Mouse (Mus musculus) right cerebral cortex, postnatal 36 days (tissue): ENCODE results near the gene A930002H24Rik.

Source experiments
- DNase-seq, 2 experiments: peaks; one replicate each; pipeline ENCODE4 v3.0.0; 2022; ENCODE audit warnings: low spot score in 2 of 2, mixed read lengths in 1 of 2

A930002H24Rik gene

GRCm38 (mm10) chr17:63836223-63836622 is 27.4 kb downstream of the A930002H24Rik start:
- DNase-seq: no peak

GRCm38 (mm10) chr17:63831550-63831949 is 32.0 kb downstream of the A930002H24Rik start:
- DNase-seq: no peak

- DNase-seq: no peak
These were observed 34.8 kb downstream of the A930002H24Rik start for GRCm38 (mm10) chr17:63828561-63829332.

GRCm38 (mm10) chr17:63826767-63827166 is 36.8 kb downstream of the A930002H24Rik start:
- no peak for DNase-seq

- no peak for DNase-seq
These were observed 37.4 kb downstream of the A930002H24Rik start for GRCm38 (mm10) chr17:63826196-63826595.

GRCm38 (mm10) chr17:63824141-63824540 is 39.5 kb downstream of the A930002H24Rik start:
- no peak for DNase-seq

GRCm38 (mm10) chr17:63818444-63819027 is 45.1 kb downstream of the A930002H24Rik start:
- DNase-seq: no peak

- no peak for DNase-seq
These were observed 50.0 kb downstream of the A930002H24Rik start for GRCm38 (mm10) chr17:63813552-63813951.
